Mouse (Mus musculus) intestine, embryonic 15.5 days (tissue): ENCODE data around the gene Cyp27b1. TPM values are rescaled to one million over a fixed set of nuclear protein-coding genes. Genes with fewer than 3 reads are reported as not detected.

Experiments
- microRNA counts: library from miRNA; unstranded; fragments of <30 nt; microRNA quantifications from one replicate; lab custom pipeline; 2016
- polyA plus RNA-seq: library from polyadenylated mRNA; unstranded; fragments of >200 nt; fragmentation: Nextera tagmentation; extraction: Ambion mirVana; gene quantifications from 2 replicates; pipeline ENCODE4 v1.2.1, GENCODE M21; 2015

The Cyp27b1 gene
- polyA plus RNA-seq, 1 experiment from 2014 or later: 0.05 TPM

MicroRNAs within 50 kb of the gene (microRNA counts, 519-probe panel; counts per million panel counts)
- 97.1 counts per million, percentile 29 among the panel's probes with 10 or more counts for microRNA mmu-miR-546 (lab: Ali Mortazavi, UCI)

Other genes starting within 250 kb of the Cyp27b1 start
- gene Atp23, start 146.9 kb upstream of the Cyp27b1 start, polyA plus RNA-seq: 17.0 and 17.2 TPM in 2 replicates
- 53.6 and 55.2 TPM in 2 replicates for gene Ctdsp2, start 69.5 kb upstream of the Cyp27b1 start, polyA plus RNA-seq
- 0.10 and 0.21 TPM in 2 replicates for gene Avil, start 47.5 kb upstream of the Cyp27b1 start, polyA plus RNA-seq
- gene Tsfm, start 17.4 kb upstream of the Cyp27b1 start, polyA plus RNA-seq: 91.8 and 99.3 TPM in 2 replicates
- 48.9 and 55.1 TPM in 2 replicates for gene Mettl1, start 6.8 kb upstream of the Cyp27b1 start, polyA plus RNA-seq
- 0.40 and 0.69 TPM in 2 replicates for gene Eef1akmt3, start 6.7 kb upstream of the Cyp27b1 start, polyA plus RNA-seq
- gene March9, start 11.9 kb downstream of the Cyp27b1 start, polyA plus RNA-seq: 0.74 and 0.91 TPM in 2 replicates
- gene Cdk4, start 15.3 kb downstream of the Cyp27b1 start, polyA plus RNA-seq: 1,579 and 1,616 TPM in 2 replicates
- 167 and 181 TPM in 2 replicates for gene Tspan31, start 22.0 kb downstream of the Cyp27b1 start, polyA plus RNA-seq
- gene Agap2, start 27.0 kb downstream of the Cyp27b1 start, polyA plus RNA-seq: 0.16 and 0.43 TPM in 2 replicates
- gene Os9, start 72.9 kb downstream of the Cyp27b1 start, polyA plus RNA-seq: 93.0 and 104 TPM in 2 replicates
- gene B4galnt1, start 117.0 kb downstream of the Cyp27b1 start, polyA plus RNA-seq: 52.5 and 55.2 TPM in 2 replicates
- 0.98 and 1.1 TPM in 2 replicates for gene Slc26a10, start 132.4 kb downstream of the Cyp27b1 start, polyA plus RNA-seq
- 46.8 and 50.4 TPM in 2 replicates for gene Arhgef25, start 141.8 kb downstream of the Cyp27b1 start, polyA plus RNA-seq
- gene Dtx3, start 147.5 kb downstream of the Cyp27b1 start, polyA plus RNA-seq: 70.6 and 75.4 TPM in 2 replicates
- gene Pip4k2c, start 163.3 kb downstream of the Cyp27b1 start, polyA plus RNA-seq: 33.7 and 35.0 TPM in 2 replicates
- gene Kif5a, start 215.1 kb downstream of the Cyp27b1 start, polyA plus RNA-seq: 5.9 and 6.4 TPM in 2 replicates
- gene Dctn2, start 218.1 kb downstream of the Cyp27b1 start, polyA plus RNA-seq: 150 and 154 TPM in 2 replicates
- gene Mbd6, start 240.8 kb downstream of the Cyp27b1 start, polyA plus RNA-seq: 13.1 and 15.7 TPM in 2 replicates